Mouse (Mus musculus) ovary, adult 18-20 months (tissue): ENCODE measurements around the gene Armh4.

Source experiments
- DNase-seq: peaks from one replicate; pipeline ENCODE4 v3.0.0; 2022; ENCODE audit warnings: low spot score, mixed read lengths

Armh4 gene

DNA sequence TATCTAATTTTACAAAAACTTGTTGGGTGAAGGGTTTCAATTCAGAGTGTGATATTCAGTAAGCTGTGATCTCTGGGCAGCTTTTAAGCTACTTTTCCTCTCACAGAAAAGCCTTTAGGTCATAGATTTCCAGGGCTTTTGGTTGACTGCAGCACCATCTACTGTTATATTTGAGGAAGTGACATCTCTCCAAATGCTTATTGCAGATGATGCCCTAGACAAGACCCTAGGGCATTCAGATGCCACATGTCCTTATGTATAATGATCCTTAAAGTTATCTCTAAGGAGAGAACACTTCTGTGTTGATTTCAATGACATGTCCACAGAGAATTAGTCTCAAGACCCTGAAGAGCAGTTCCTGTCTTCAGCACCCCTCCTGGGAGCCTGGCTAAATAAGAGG is 49.2 kb downstream of the Armh4 start:
- DNase-seq, result no peak

- DNase-seq, result no peak
These were observed 59.7 kb downstream of the Armh4 start for GRCm38 (mm10) chr14:49723361-49724054.

DNA sequence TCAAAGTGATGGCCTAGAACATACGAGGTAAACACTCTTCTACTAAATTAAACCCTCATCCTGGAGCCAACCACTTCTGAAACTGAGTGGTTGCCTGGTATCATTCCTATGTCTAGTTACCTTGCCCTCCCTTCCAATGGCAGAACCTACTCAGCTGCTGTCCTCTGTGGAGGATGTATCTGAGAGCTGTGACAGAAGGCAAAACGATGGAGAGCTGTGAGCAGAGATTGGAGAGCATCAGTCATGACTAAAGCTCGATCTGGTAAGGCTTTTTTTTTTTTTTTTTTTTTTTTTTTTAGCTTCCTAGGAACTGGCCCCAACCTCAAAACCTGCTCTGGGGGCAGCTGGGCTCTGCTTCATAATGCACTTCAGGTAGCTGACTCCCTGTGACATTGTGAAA is 60.4 kb downstream of the Armh4 start:
- DNase-seq, result no peak

- no peak for DNase-seq
These were observed 61.9 kb downstream of the Armh4 start for GRCm38 (mm10) chr14:49721281-49721680.

- no peak for DNase-seq
These were observed 63.5 kb downstream of the Armh4 start for GRCm38 (mm10) chr14:49719678-49720077.

GRCm38 (mm10) chr14:49711016-49711415 is 72.2 kb downstream of the Armh4 start:
- DNase-seq, result no peak

DNA sequence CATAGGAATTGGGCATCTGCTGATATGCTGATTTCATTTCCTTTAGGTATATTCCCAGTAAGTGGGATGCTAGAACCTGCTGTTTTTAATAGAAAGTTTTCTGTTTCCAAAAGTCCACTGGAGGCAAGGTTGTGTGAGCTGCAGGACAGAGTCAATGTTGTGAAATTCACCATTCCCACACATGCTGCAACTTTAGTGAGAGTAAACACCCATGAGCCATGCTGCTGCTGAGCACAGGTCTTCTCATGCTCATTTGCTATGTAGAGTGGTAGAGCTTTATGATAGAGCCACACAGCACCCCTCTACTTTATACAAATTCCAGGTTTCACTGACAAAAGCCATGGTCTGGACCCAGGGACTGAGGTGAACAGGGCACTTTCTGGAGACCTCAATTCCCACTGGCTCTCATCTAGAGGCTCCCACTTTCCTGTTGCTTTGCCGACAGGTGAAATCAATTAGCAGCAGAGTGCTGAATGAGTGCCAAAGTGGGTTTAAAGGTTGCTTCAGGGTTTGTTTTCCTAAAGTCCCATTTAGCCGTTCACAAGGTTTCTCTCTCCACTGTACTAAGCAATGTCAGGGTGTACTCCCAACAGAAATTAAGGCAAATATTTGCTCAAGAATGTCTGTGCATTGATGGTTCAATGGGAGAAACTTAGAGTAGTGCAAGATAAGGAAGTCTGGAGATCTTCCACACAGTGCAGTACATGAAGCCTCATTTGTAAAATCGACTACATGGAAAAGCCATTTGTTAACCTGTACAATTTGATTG is 79.6 kb downstream of the Armh4 start:
- DNase-seq, result no peak

DNA sequence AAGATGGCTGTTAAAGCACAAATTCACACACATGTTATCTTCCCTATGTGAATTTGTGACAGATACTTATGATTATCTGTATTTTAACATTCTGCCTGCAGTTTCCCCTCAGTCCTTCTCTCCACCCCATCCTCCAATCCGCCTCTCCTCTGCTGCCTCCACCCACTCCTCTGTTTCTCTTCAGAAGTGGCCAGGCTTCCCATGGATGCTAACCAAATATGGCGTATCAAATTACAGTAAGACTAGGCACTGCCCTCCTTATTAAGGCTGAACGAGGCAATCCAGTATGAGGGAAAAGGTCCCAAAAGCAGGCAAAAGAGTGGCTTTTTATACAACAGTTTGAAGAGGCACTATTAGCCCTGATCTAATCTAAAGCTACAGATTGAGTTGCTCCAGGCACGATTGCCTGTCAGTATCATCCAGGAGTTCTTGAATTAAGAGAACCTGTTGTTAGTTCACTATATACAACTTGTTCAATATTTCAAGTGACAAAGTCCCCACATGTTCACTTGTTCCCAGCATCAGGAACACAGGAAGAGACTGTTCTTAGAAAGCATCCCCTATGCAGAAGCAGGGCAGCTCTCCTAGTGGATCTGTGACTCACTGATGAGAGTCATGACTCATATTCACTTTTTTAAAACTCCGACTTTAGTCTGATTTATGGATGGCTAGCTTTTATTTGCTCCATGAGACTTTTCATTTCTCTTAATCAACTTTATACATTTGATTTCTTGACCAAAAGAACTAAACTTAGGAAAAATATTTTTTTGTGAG is 103.5 kb downstream of the Armh4 start:
- no peak for DNase-seq

DNA sequence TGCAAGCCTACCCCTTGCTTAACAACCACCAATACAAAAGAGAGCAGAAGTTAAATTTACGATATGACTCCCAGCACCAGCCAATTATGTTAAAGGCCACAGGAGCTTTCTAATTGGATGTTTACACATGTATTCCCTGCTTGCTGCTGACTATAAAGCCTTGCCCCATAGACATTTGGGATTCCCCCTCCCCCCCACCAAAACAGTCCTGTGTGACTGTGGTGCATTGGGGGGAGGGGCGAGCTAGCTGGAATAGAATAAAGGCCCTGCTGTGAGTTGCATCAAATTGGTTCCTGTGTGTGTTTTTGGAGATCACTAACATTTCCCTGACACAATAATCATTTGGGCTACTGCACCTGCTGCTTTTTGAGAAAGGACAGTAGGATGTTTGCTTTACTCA is 106.6 kb downstream of the Armh4 start:
- no peak for DNase-seq

- no peak for DNase-seq
These were observed 122.7 kb downstream of the Armh4 start for GRCm38 (mm10) chr14:49660444-49660843.

- DNase-seq, result peak; percentile 13
These were observed 134.0 kb downstream of the Armh4 start for GRCm38 (mm10) chr14:49649191-49649590.

DNA sequence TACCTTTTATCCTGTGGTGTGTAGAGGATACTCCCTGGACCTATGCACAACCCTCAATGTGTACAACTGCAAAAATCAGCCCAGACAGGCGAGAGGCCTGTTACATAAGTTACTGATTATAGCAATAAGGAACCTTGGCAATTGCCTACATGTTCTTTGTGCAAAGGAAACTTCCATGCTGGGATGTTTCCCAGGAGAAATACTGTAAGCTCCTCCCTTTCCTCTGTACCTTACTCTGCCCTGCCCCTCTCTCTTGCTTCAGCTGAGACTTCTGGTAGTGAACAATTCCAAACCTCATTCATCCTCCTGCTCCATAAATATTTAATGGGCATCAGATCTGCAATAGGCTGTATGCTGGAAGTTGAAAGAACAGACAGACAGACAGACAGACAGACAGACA is 145.8 kb downstream of the Armh4 start:
- no peak for DNase-seq

- no peak for DNase-seq
These were observed 157.1 kb downstream of the Armh4 start for GRCm38 (mm10) chr14:49626055-49626454.
